Mouse (Mus musculus): ENCODE measurements around the gene Slc2a2. TPM values are rescaled to one million over a fixed set of nuclear protein-coding genes. Genes with fewer than 3 reads are reported as not detected.
A peak's percentile ranks its signal among the peaks of the same experiment; 100 is the strongest.

Gene Slc2a2
- total RNA-seq (2017): not detected in 3 replicates

- no peak for ATAC-seq (replicated peaks; ENCODE audit: insufficient number of reproducible peaks, low FRiP score, low TSS enrichment, poor library complexity, severe bottlenecking)
Measured at GRCm38 (mm10) chr3:28697797-28698196, at the start of gene Slc2a2. Gene Slc2a2 (plus strand): TSS chr3:28697903.

- ATAC-seq (replicated peaks; ENCODE audit: insufficient number of reproducible peaks, low FRiP score, low TSS enrichment, poor library complexity, severe bottlenecking): no peak
Measured at GRCm38 (mm10) chr3:28652574-28652973, 45.1 kb upstream of the Slc2a2 start.

- no peak for ATAC-seq (replicated peaks; ENCODE audit: insufficient number of reproducible peaks, low FRiP score, low TSS enrichment, poor library complexity, severe bottlenecking)
Measured at GRCm38 (mm10) chr3:28653043-28653442, 44.7 kb upstream of the Slc2a2 start.

- ATAC-seq (replicated peaks; ENCODE audit: insufficient number of reproducible peaks, low FRiP score, low TSS enrichment, poor library complexity, severe bottlenecking): no peak
Measured at GRCm38 (mm10) chr3:28654740-28655139, 43.0 kb upstream of the Slc2a2 start.

- no peak for ATAC-seq (replicated peaks; ENCODE audit: insufficient number of reproducible peaks, low FRiP score, low TSS enrichment, poor library complexity, severe bottlenecking)
Measured at GRCm38 (mm10) chr3:28658349-28658748, 39.4 kb upstream of the Slc2a2 start.

- no peak for ATAC-seq (replicated peaks; ENCODE audit: insufficient number of reproducible peaks, low FRiP score, low TSS enrichment, poor library complexity, severe bottlenecking)
Measured at GRCm38 (mm10) chr3:28680851-28681250, 16.9 kb upstream of the Slc2a2 start.

GRCm38 (mm10) chr3:28681866-28682265, 15.8 kb upstream of the Slc2a2 start:
- ATAC-seq (replicated peaks; ENCODE audit: insufficient number of reproducible peaks, low FRiP score, low TSS enrichment, poor library complexity, severe bottlenecking): no peak

- ATAC-seq (replicated peaks; ENCODE audit: insufficient number of reproducible peaks, low FRiP score, low TSS enrichment, poor library complexity, severe bottlenecking): no peak
Measured at GRCm38 (mm10) chr3:28682411-28682810, 15.3 kb upstream of the Slc2a2 start.

- no peak for ATAC-seq (replicated peaks; ENCODE audit: insufficient number of reproducible peaks, low FRiP score, low TSS enrichment, poor library complexity, severe bottlenecking)
Measured at GRCm38 (mm10) chr3:28685510-28685909, 12.2 kb upstream of the Slc2a2 start.

GRCm38 (mm10) chr3:28694811-28695210, 2.9 kb upstream of the Slc2a2 start:
- no peak for ATAC-seq (replicated peaks; ENCODE audit: insufficient number of reproducible peaks, low FRiP score, low TSS enrichment, poor library complexity, severe bottlenecking)

- ATAC-seq (replicated peaks; ENCODE audit: insufficient number of reproducible peaks, low FRiP score, low TSS enrichment, poor library complexity, severe bottlenecking): no peak
Measured at GRCm38 (mm10) chr3:28695608-28696007, 2.1 kb upstream of the Slc2a2 start.

GRCm38 (mm10) chr3:28696162-28696561, 1.5 kb upstream of the Slc2a2 start:
- no peak for ATAC-seq (replicated peaks; ENCODE audit: insufficient number of reproducible peaks, low FRiP score, low TSS enrichment, poor library complexity, severe bottlenecking)

- no peak for ATAC-seq (replicated peaks; ENCODE audit: insufficient number of reproducible peaks, low FRiP score, low TSS enrichment, poor library complexity, severe bottlenecking)
Measured at GRCm38 (mm10) chr3:28699601-28700000, 1.9 kb downstream of the Slc2a2 start.

- no peak for ATAC-seq (replicated peaks; ENCODE audit: insufficient number of reproducible peaks, low FRiP score, low TSS enrichment, poor library complexity, severe bottlenecking)
Measured at GRCm38 (mm10) chr3:28705522-28706137, 7.9 kb downstream of the Slc2a2 start.

GRCm38 (mm10) chr3:28706736-28707135, 9.0 kb downstream of the Slc2a2 start:
- no peak for ATAC-seq (replicated peaks; ENCODE audit: insufficient number of reproducible peaks, low FRiP score, low TSS enrichment, poor library complexity, severe bottlenecking)

- 0 out of 2 replicates have a peak, but pooled peaks have one; percentile 46 for ATAC-seq (replicated peaks; ENCODE audit: insufficient number of reproducible peaks, low FRiP score, low TSS enrichment, poor library complexity, severe bottlenecking)
Measured at GRCm38 (mm10) chr3:28709740-28710139, 12.0 kb downstream of the Slc2a2 start.

- no peak for ATAC-seq (replicated peaks; ENCODE audit: insufficient number of reproducible peaks, low FRiP score, low TSS enrichment, poor library complexity, severe bottlenecking)
Measured at GRCm38 (mm10) chr3:28713913-28714698, 16.4 kb downstream of the Slc2a2 start.

- no peak for ATAC-seq (replicated peaks; ENCODE audit: insufficient number of reproducible peaks, low FRiP score, low TSS enrichment, poor library complexity, severe bottlenecking)
Measured at GRCm38 (mm10) chr3:28718521-28718920, 20.8 kb downstream of the Slc2a2 start.

- no peak for ATAC-seq (replicated peaks; ENCODE audit: insufficient number of reproducible peaks, low FRiP score, low TSS enrichment, poor library complexity, severe bottlenecking)
Measured at GRCm38 (mm10) chr3:28721218-28721617, 23.5 kb downstream of the Slc2a2 start.

- ATAC-seq (replicated peaks; ENCODE audit: insufficient number of reproducible peaks, low FRiP score, low TSS enrichment, poor library complexity, severe bottlenecking): no peak
Measured at GRCm38 (mm10) chr3:28721838-28722237, 24.1 kb downstream of the Slc2a2 start.
